Mouse (Mus musculus) olfactory bulb, adult 2 months (tissue): ENCODE measurements around the gene Ncapg2. TPM values are rescaled to one million over a fixed set of nuclear protein-coding genes. Genes with fewer than 3 reads are reported as not detected.

Experiments
- H3K27ac ChIP-seq: fragments of 200-500 bp; 2 replicates; pipeline ENCODE4 v1.5.1; 2012; ENCODE audit warnings: low read depth, low read length; ENCODE audit not compliant: insufficient read depth
- H3K4me1 ChIP-seq: fragments of 200-500 bp; 2 replicates; pipeline ENCODE4 v1.6.1; 2012; ENCODE audit warnings: low read length; ENCODE audit not compliant: control insufficient read depth, insufficient read depth
- H3K4me3 ChIP-seq: fragments of 200-500 bp; 2 replicates; pipeline ENCODE4 v1.5.1; 2012; ENCODE audit warnings: mild to moderate bottlenecking, low read depth, low read length, moderate library complexity; ENCODE audit not compliant: insufficient read depth
- CTCF ChIP-seq: fragments of 200-500 bp; IDR thresholded peaks from 2 replicates; pipeline ENCODE4 v1.5.1; 2012; ENCODE audit warnings: low read depth, mild to moderate bottlenecking, low read length, moderate library complexity; ENCODE audit not compliant: insufficient read depth
- POLR2A ChIP-seq: fragments of 200-500 bp; IDR thresholded peaks from 2 replicates; pipeline ENCODE4 v1.6.1; 2012; ENCODE audit warnings: mild to moderate bottlenecking, low read depth, low read length, moderate library complexity; ENCODE audit not compliant: insufficient read depth
- WGBS: fragments of 180-500 bp; shearing (Covaris S2); methylation state at CpG from one replicate; pipeline ENCODE4 v1.1.7; 2018; 5-methylcytosine and 5-hydroxymethylcytosine counted together
- polyA plus RNA-seq: library from polyadenylated mRNA; stranded (reverse); fragments of >200 nt; gene quantifications from 2 replicates; pipeline ENCODE4 v1.2.4, GENCODE M21; 2012; ENCODE audit warnings: low replicate concordance; ENCODE audit not compliant: missing spikeins, insufficient read depth, insufficient read length

Gene Ncapg2
- polyA plus RNA-seq, 1 experiment = not detected

- no peak overlapping the region for H3K4me3 ChIP-seq
- no peak overlapping the region for H3K27ac ChIP-seq
- no peaks in the 10 kb centered on the region for H3K4me1 ChIP-seq
- WGBS = 93% methylated on average over 2 of the region's 2 CpGs
- TF ChIP-seq CTCF = no peak
- no peak for TF ChIP-seq POLR2A
These were observed 30.0 kb downstream of the Ncapg2 start for GRCm38 (mm10) chr12:116435232-116435631.

GRCm38 (mm10) chr12:116436125-116436524 is 30.9 kb downstream of the Ncapg2 start:
- Histone ChIP-seq H3K4me3 (no peak overlapping the region), H3K27ac (no peak overlapping the region), H3K4me1 (no peaks in the 10 kb centered on the region)
- no peak for TF ChIP-seq POLR2A
- no peak for TF ChIP-seq CTCF
- WGBS = 76% methylated on average over 3 of the region's 3 CpGs

GRCm38 (mm10) chr12:116438591-116438990 is 33.4 kb downstream of the Ncapg2 start:
- WGBS = 65% methylated on average over 5 of the region's 5 CpGs
- Histone ChIP-seq H3K27ac (no peak overlapping the region), H3K4me3 (no peak overlapping the region), H3K4me1 (no peaks in the 10 kb centered on the region)
- TF ChIP-seq POLR2A = no peak
- TF ChIP-seq CTCF = no peak

GRCm38 (mm10) chr12:116442184-116442583 is 37.0 kb downstream of the Ncapg2 start:
- TF ChIP-seq POLR2A (no peak), CTCF (no peak)
- WGBS = 98% methylated on average over 3 of the region's 3 CpGs
- H3K4me3 ChIP-seq = no peak overlapping the region
- no peaks in the 10 kb centered on the region for H3K4me1 ChIP-seq
- no peak overlapping the region for H3K27ac ChIP-seq

GRCm38 (mm10) chr12:116449536-116449935 is 44.3 kb downstream of the Ncapg2 start:
- no peak overlapping the region for H3K27ac ChIP-seq
- no peak overlapping the region for H3K4me3 ChIP-seq
- WGBS = 92% methylated on average over 2 of the region's 2 CpGs
- TF ChIP-seq CTCF (no peak), POLR2A (no peak)
- H3K4me1 ChIP-seq = no peaks in the 10 kb centered on the region

- H3K4me1 ChIP-seq = no peaks in the 10 kb centered on the region
- H3K4me3 ChIP-seq = no peak overlapping the region
- WGBS = 85% methylated on average over 6 of the region's 6 CpGs
- no peak overlapping the region for H3K27ac ChIP-seq
- no peak for TF ChIP-seq POLR2A
- TF ChIP-seq CTCF = no peak
These were observed 55.3 kb downstream of the Ncapg2 start for GRCm38 (mm10) chr12:116460379-116461065.

GRCm38 (mm10) chr12:116467030-116467429 is 61.8 kb downstream of the Ncapg2 start:
- Histone ChIP-seq H3K4me1 (no peaks in the 10 kb centered on the region), H3K4me3 (no peak overlapping the region), H3K27ac (no peak overlapping the region)
- TF ChIP-seq POLR2A (no peak), CTCF (no peak)
- WGBS = 91% methylated on average over 5 of the region's 5 CpGs

GRCm38 (mm10) chr12:116468348-116468747 is 63.1 kb downstream of the Ncapg2 start:
- Histone ChIP-seq H3K4me1 (no peaks in the 10 kb centered on the region), H3K27ac (no peak overlapping the region), H3K4me3 (no peak overlapping the region)
- WGBS = 95% methylated on average over 1 of the region's 1 CpGs
- no peak for TF ChIP-seq POLR2A
- no peak for TF ChIP-seq CTCF

GRCm38 (mm10) chr12:116469096-116469495 is 63.9 kb downstream of the Ncapg2 start:
- no peaks in the 10 kb centered on the region for H3K4me1 ChIP-seq
- no peak overlapping the region for H3K27ac ChIP-seq
- 85% methylated on average over 3 of the region's 3 CpGs for WGBS
- no peak for TF ChIP-seq POLR2A
- TF ChIP-seq CTCF = no peak
- no peak overlapping the region for H3K4me3 ChIP-seq

GRCm38 (mm10) chr12:116473264-116473663 is 68.1 kb downstream of the Ncapg2 start:
- Histone ChIP-seq H3K27ac (no peak overlapping the region), H3K4me1 (no peaks in the 10 kb centered on the region), H3K4me3 (no peak overlapping the region)
- WGBS = 83% methylated on average over 2 of the region's 2 CpGs
- TF ChIP-seq POLR2A (no peak), CTCF (no peak)
